Mouse (Mus musculus) bone marrow macrophage, adult 2 months (primary cell): ENCODE measurements around the gene Taar2.

Source experiments
- CTCF ChIP-seq: IDR thresholded peaks from 2 replicates; pipeline ENCODE4 v1.5.1; 2012; ENCODE audit warnings: low read depth, mild to moderate bottlenecking, low read length, moderate library complexity
- POLR2A ChIP-seq: IDR thresholded peaks from 2 replicates; pipeline ENCODE4 v1.6.1; 2012; ENCODE audit warnings: mild to moderate bottlenecking, low read depth, low read length, borderline replicate concordance

DNA sequence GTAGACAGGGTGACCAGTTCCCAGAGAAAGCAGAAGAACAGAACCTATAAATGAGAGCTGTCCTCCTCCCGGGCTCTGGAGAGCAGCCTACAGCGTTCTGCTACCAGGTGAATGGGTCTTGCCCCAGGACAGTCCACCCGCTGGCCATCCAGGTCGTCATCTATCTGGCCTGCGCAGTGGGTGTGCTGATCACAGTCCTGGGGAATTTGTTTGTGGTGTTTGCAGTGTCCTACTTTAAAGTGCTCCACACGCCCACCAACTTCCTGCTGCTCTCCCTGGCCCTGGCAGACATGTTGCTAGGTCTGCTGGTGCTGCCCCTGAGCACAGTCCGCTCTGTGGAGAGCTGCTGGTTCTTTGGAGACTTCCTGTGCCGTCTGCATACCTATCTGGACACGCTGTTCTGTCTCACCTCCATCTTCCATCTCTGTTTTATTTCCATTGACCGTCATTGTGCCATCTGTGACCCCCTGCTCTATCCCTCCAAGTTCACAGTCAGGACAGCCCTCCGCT is 32.3 kb downstream of the Taar2 start, which contains the start of gene Taar5:
- TF ChIP-seq POLR2A (no peak), CTCF (no peak)
